Mouse (Mus musculus): ENCODE data around the gene Mvb12b. TPM values are rescaled to one million over a fixed set of nuclear protein-coding genes. Genes with fewer than 3 reads are reported as not detected.

Mvb12b gene
- polyA plus RNA-seq, 1 experiment from 2014 or later = 17.7 TPM

- Histone ChIP-seq H3K36me3 (ENCODE audit: control insufficient read depth, insufficient read depth, low read length) (no peaks in the 10 kb centered on the region), H3K9me3 (ENCODE audit: control insufficient read depth, low read length) (no peaks in the 10 kb centered on the region), H3K4me2 (no peak overlapping the region), H3K27ac (ENCODE audit: low read depth, low read length) (no peak overlapping the region), H3K9ac (ENCODE audit: low read depth, low read length) (no peak overlapping the region), H3K4me1 (replicated peaks; ENCODE audit: control insufficient read depth, insufficient read depth, low read length) (no peaks in the 10 kb centered on the region), H3K4me3 (ENCODE audit: low read depth, low read length) (no peak overlapping the region), H3K27me3 (replicated peaks; ENCODE audit: control insufficient read depth, insufficient read depth, low read length) (no peaks in the 10 kb centered on the region)
- DNase-seq (ENCODE audit: low spot score) (no peak), ATAC-seq (replicated peaks; ENCODE audit: low FRiP score) (no peak)
- 85% methylated on average over 3 of the region's 3 CpGs for WGBS
These were observed 8.1 kb upstream of the Mvb12b start for GRCm38 (mm10) chr2:33895829-33896228.

GRCm38 (mm10) chr2:33893151-33893550 is 5.4 kb upstream of the Mvb12b start:
- no peaks in the 10 kb centered on the region for H3K27me3 ChIP-seq (replicated peaks; ENCODE audit: control insufficient read depth, insufficient read depth, low read length)
- no peak overlapping the region for H3K4me3 ChIP-seq (ENCODE audit: low read depth, low read length)
- DNase-seq (ENCODE audit: low spot score) = no peak
- H3K27ac ChIP-seq (ENCODE audit: low read depth, low read length) = no peak overlapping the region
- ATAC-seq (replicated peaks; ENCODE audit: low FRiP score) = no peak
- H3K9ac ChIP-seq (ENCODE audit: low read depth, low read length) = no peak overlapping the region
- 85% methylated on average over 3 of the region's 3 CpGs for WGBS
- H3K9me3 ChIP-seq (ENCODE audit: control insufficient read depth, low read length) = no peaks in the 10 kb centered on the region
- H3K4me1 ChIP-seq (replicated peaks; ENCODE audit: control insufficient read depth, insufficient read depth, low read length) = no peaks in the 10 kb centered on the region
- H3K4me2 ChIP-seq = no peak overlapping the region
- no peaks in the 10 kb centered on the region for H3K36me3 ChIP-seq (ENCODE audit: control insufficient read depth, insufficient read depth, low read length)

- H3K27ac ChIP-seq (ENCODE audit: low read depth, low read length) = no peak overlapping the region
- ATAC-seq (replicated peaks; ENCODE audit: low FRiP score) (no peak), DNase-seq (ENCODE audit: low spot score) (no peak)
- H3K4me3 ChIP-seq (ENCODE audit: low read depth, low read length) = no peak overlapping the region
- 70% methylated on average over 7 of the region's 7 CpGs for whole genome bisulfite sequencing
- no peaks in the 10 kb centered on the region for H3K36me3 ChIP-seq (ENCODE audit: control insufficient read depth, insufficient read depth, low read length)
- no peaks in the 10 kb centered on the region for H3K9me3 ChIP-seq (ENCODE audit: control insufficient read depth, low read length)
- H3K9ac ChIP-seq (ENCODE audit: low read depth, low read length) = no peak overlapping the region
- H3K27me3 ChIP-seq (replicated peaks; ENCODE audit: control insufficient read depth, insufficient read depth, low read length) = no peaks in the 10 kb centered on the region
- H3K4me2 ChIP-seq = no peak overlapping the region
- H3K4me1 ChIP-seq (replicated peaks; ENCODE audit: control insufficient read depth, insufficient read depth, low read length) = peaks cover 5% of the 10 kb centered on the region; the same call in 1 of the 2 replicates
These were observed 4.6 kb upstream of the Mvb12b start for GRCm38 (mm10) chr2:33892354-33892753.

GRCm38 (mm10) chr2:33888100-33888385 is 297 bp upstream of the Mvb12b start:
- DNase-seq (ENCODE audit: low spot score) (no peak), ATAC-seq (replicated peaks; ENCODE audit: low FRiP score) (no peak)
- peak overlapping the region; percentile 98 for H3K4me2 ChIP-seq
- no peaks in the 10 kb centered on the region for H3K36me3 ChIP-seq (ENCODE audit: control insufficient read depth, insufficient read depth, low read length)
- peak overlapping the region; percentile 87; the same call in 1 of the 2 replicates for H3K4me3 ChIP-seq (ENCODE audit: low read depth, low read length)
- H3K27ac ChIP-seq (ENCODE audit: low read depth, low read length) = peak overlapping the region; percentile 91; the same call in 1 of the 2 replicates
- H3K9ac ChIP-seq (ENCODE audit: low read depth, low read length) = peak overlapping the region; percentile 96; the same call in 1 of the 2 replicates
- WGBS = 68% methylated on average over 6 of the region's 6 CpGs
- no peaks in the 10 kb centered on the region for H3K27me3 ChIP-seq (replicated peaks; ENCODE audit: control insufficient read depth, insufficient read depth, low read length)
- H3K9me3 ChIP-seq (ENCODE audit: control insufficient read depth, low read length) = no peaks in the 10 kb centered on the region
- H3K4me1 ChIP-seq (replicated peaks; ENCODE audit: control insufficient read depth, insufficient read depth, low read length) = peaks cover 28% of the 10 kb centered on the region

- DNase-seq (ENCODE audit: low spot score) (peak; percentile 73), ATAC-seq (replicated peaks; ENCODE audit: low FRiP score) (peak; percentile 67)
- Histone ChIP-seq H3K27me3 (replicated peaks; ENCODE audit: control insufficient read depth, insufficient read depth, low read length) (no peaks in the 10 kb centered on the region), H3K4me2 (peak overlapping the region; percentile 98), H3K36me3 (ENCODE audit: control insufficient read depth, insufficient read depth, low read length) (no peaks in the 10 kb centered on the region), H3K9me3 (ENCODE audit: control insufficient read depth, low read length) (no peaks in the 10 kb centered on the region), H3K4me1 (replicated peaks; ENCODE audit: control insufficient read depth, insufficient read depth, low read length) (peaks cover 28% of the 10 kb centered on the region), H3K4me3 (ENCODE audit: low read depth, low read length) (peak overlapping the region; percentile 87), H3K27ac (ENCODE audit: low read depth, low read length) (peak overlapping the region; percentile 91), H3K9ac (ENCODE audit: low read depth, low read length) (peak overlapping the region; percentile 96)
- WGBS = under 1% methylated on average over 51 of the region's 51 CpGs
These were observed 1.1 kb downstream of the Mvb12b start for GRCm38 (mm10) chr2:33886386-33887327.

- peak overlapping the region; percentile 48 for H3K27ac ChIP-seq (ENCODE audit: low read depth, low read length)
- no peak for ATAC-seq (replicated peaks; ENCODE audit: low FRiP score)
These were observed 2.5 kb downstream of the Mvb12b start for GRCm38 (mm10) chr2:33885264-33885651.

GRCm38 (mm10) chr2:33884623-33885263 is 3.0 kb downstream of the Mvb12b start:
- Histone ChIP-seq H3K4me3 (ENCODE audit: low read depth, low read length) (peak overlapping the region; percentile 5; the same call in 1 of the 2 replicates), H3K4me2 (peak overlapping the region; percentile 27; the same call in 1 of the 2 replicates), H3K9ac (ENCODE audit: low read depth, low read length) (0 out of 2 replicates have a peak overlapping the region, but pooled peaks have one; percentile 25), H3K27me3 (replicated peaks; ENCODE audit: control insufficient read depth, insufficient read depth, low read length) (no peaks in the 10 kb centered on the region), H3K9me3 (ENCODE audit: control insufficient read depth, low read length) (no peaks in the 10 kb centered on the region), H3K4me1 (replicated peaks; ENCODE audit: control insufficient read depth, insufficient read depth, low read length) (peaks cover 28% of the 10 kb centered on the region), H3K27ac (ENCODE audit: low read depth, low read length) (no peak overlapping the region; the same call in 1 of the 2 replicates), H3K36me3 (ENCODE audit: control insufficient read depth, insufficient read depth, low read length) (no peaks in the 10 kb centered on the region)
- no peak for ATAC-seq (replicated peaks; ENCODE audit: low FRiP score)
- DNase-seq (ENCODE audit: low spot score) = no peak
- WGBS = 76% methylated on average over 7 of the region's 7 CpGs

More at GRCm38 (mm10) chr2:33885264-33885651, 2.5 kb downstream of the Mvb12b start:
- WGBS = 86% methylated on average over 3 of the region's 3 CpGs
- 0 out of 2 replicates have a peak overlapping the region, but pooled peaks have one; percentile 5 for H3K4me3 ChIP-seq (ENCODE audit: low read depth, low read length)
- H3K9ac ChIP-seq (ENCODE audit: low read depth, low read length) = no peak overlapping the region
- H3K4me2 ChIP-seq = peak overlapping the region; percentile 27
- no peaks in the 10 kb centered on the region for H3K36me3 ChIP-seq (ENCODE audit: control insufficient read depth, insufficient read depth, low read length)
- H3K9me3 ChIP-seq (ENCODE audit: control insufficient read depth, low read length) = no peaks in the 10 kb centered on the region
- DNase-seq (ENCODE audit: low spot score) = no peak
- peaks cover 28% of the 10 kb centered on the region for H3K4me1 ChIP-seq (replicated peaks; ENCODE audit: control insufficient read depth, insufficient read depth, low read length)
- H3K27me3 ChIP-seq (replicated peaks; ENCODE audit: control insufficient read depth, insufficient read depth, low read length) = no peaks in the 10 kb centered on the region

- no peak for ATAC-seq (replicated peaks; ENCODE audit: low FRiP score)
- Histone ChIP-seq H3K36me3 (ENCODE audit: control insufficient read depth, insufficient read depth, low read length) (no peaks in the 10 kb centered on the region; the same call in 1 of the 2 replicates), H3K27me3 (replicated peaks; ENCODE audit: control insufficient read depth, insufficient read depth, low read length) (no peaks in the 10 kb centered on the region), H3K4me2 (no peak overlapping the region), H3K4me3 (ENCODE audit: low read depth, low read length) (no peak overlapping the region), H3K9ac (ENCODE audit: low read depth, low read length) (no peak overlapping the region), H3K4me1 (replicated peaks; ENCODE audit: control insufficient read depth, insufficient read depth, low read length) (peaks cover 37% of the 10 kb centered on the region), H3K27ac (ENCODE audit: low read depth, low read length) (no peak overlapping the region), H3K9me3 (ENCODE audit: control insufficient read depth, low read length) (no peaks in the 10 kb centered on the region)
- WGBS = 82% methylated on average over 2 of the region's 2 CpGs
- DNase-seq (ENCODE audit: low spot score) = no peak
These were observed 8.5 kb downstream of the Mvb12b start for GRCm38 (mm10) chr2:33879223-33879622.

Data from liver, embryonic 11.5 days (tissue).